24 mouse cellular contexts compared by ENCODE assay signal in genomic region chr11:121348166-121348565, GRCm38 (mm10). TPM values are rescaled to one million over a fixed set of nuclear protein-coding genes. Genes with fewer than 3 reads are reported as not detected.
DNase-seq lines count a peak whose midpoint lies in the region; ATAC-seq and TF ChIP-seq lines count a peak whose summit lies in the region.
"Had no signal": no experiment of that assay in that cellular context is flagged by ENCODE, and none has a peak within 500 bp of the region (broad histone marks: within the 10 kb centered on the region; RNA-seq: fewer than 3 reads in every experiment).

No protein-coding gene starts in this region.

- H3K4me1 ChIP-seq in liver, adult 2 months (ENCODE audit: control insufficient read depth, insufficient read depth, low read length), result peaks cover 36% of the 10 kb centered on the region
- H3K4me1 ChIP-seq in liver, postnatal 0 days (ENCODE audit: insufficient read depth), result peaks cover 12% of the 10 kb centered on the region
- peaks cover 6% of the 10 kb centered on the region for H3K4me1 ChIP-seq in midbrain, embryonic 11.5 days (ENCODE audit: control insufficient read depth, insufficient read depth, low read length)
- H3K4me1 ChIP-seq in midbrain, embryonic 14.5 days (ENCODE audit: control insufficient read depth, insufficient read depth, low read length), result peaks cover 5% of the 10 kb centered on the region
- H3K4me1 ChIP-seq in MEL (ENCODE audit: control insufficient read depth in 1 of 2, insufficient read depth in 2 of 2, low read length in 2 of 2), result peaks cover 10 to 14% of the 10 kb centered on the region in 2 experiments; a peak in 3 of 4 replicates

- H3K4me2 ChIP-seq in liver, postnatal 0 days (ENCODE audit: low read depth, low read length), result no peak overlapping the region
- no peak overlapping the region for H3K4me2 ChIP-seq in midbrain, embryonic 11.5 days
- H3K4me2 ChIP-seq in midbrain, embryonic 14.5 days (ENCODE audit: low read length), result no peak overlapping the region

- no peak for DNase-seq in gastrocnemius, adult 2 months
- no peak for DNase-seq in gastrocnemius, adult 8-10 months (ENCODE audit: low spot score in 2 of 2)
- peak; percentile 82 for DNase-seq in liver, adult 2 months (ENCODE audit: extremely low read depth, low read depth, low spot score)
- DNase-seq in liver, postnatal 0 days, result no peak
- DNase-seq in midbrain, embryonic 11.5 days (ENCODE audit: low spot score, missing footprints), result peak; percentile 69
- DNase-seq in midbrain, embryonic 14.5 days, result no peak
- DNase-seq in MEL (ENCODE audit: low read depth, low spot score), result no peak
- DNase-seq in retina, postnatal 1 day, result no peak
- DNase-seq: adrenal gland, adult 2 months; adrenal gland, adult 8-10 months; adrenal gland, postnatal 10 days; adrenal gland, postnatal 14 days; adrenal gland, postnatal 25 days; adrenal gland, postnatal 36 days; B cell, adult 2 months; cerebellum, adult 11 months; cerebellum, adult 11-12 months; cerebellum, adult 18-20 months had no signal

- no peak overlapping the region for H3K4me3 ChIP-seq in gastrocnemius, adult 2 months
- no peak overlapping the region for H3K4me3 ChIP-seq in liver, adult 2 months (ENCODE audit: insufficient read depth, low read depth, low read length)
- H3K4me3 ChIP-seq in liver, postnatal 0 days (ENCODE audit: low read depth, low read length), result no peak overlapping the region
- H3K4me3 ChIP-seq in midbrain, embryonic 11.5 days (ENCODE audit: low read depth, low read length), result no peak overlapping the region
- no peak overlapping the region for H3K4me3 ChIP-seq in midbrain, embryonic 14.5 days (replicated peaks; ENCODE audit: low read depth, low read length)
- H3K4me3 ChIP-seq in MEL (ENCODE audit: control insufficient read depth in 1 of 2, insufficient read depth in 1 of 2, low read depth in 2 of 2, low read length in 2 of 2), result no peak overlapping the region

- H3K36me3 ChIP-seq in liver, adult 2 months (ENCODE audit: control insufficient read depth, insufficient read depth, low read length), result peaks cover 20% of the 10 kb centered on the region
- H3K36me3 ChIP-seq in liver, postnatal 0 days (replicated peaks; ENCODE audit: insufficient read depth, low read length), result peaks cover 23% of the 10 kb centered on the region
- H3K36me3 ChIP-seq in midbrain, embryonic 11.5 days (ENCODE audit: control insufficient read depth, insufficient read depth, low read length), result peaks cover 7% of the 10 kb centered on the region; the same call in 1 of the 2 replicates
- peaks cover 16% of the 10 kb centered on the region; the same call in 1 of the 2 replicates for H3K36me3 ChIP-seq in midbrain, embryonic 14.5 days (ENCODE audit: control insufficient read depth, insufficient read depth, low read length)
- peaks cover 13 to 42% of the 10 kb centered on the region in 2 experiments for H3K36me3 ChIP-seq in MEL (ENCODE audit: control insufficient read depth in 1 of 2, insufficient read depth in 2 of 2, low read length in 2 of 2)

- 0 out of 2 replicates have a peak overlapping the region, but pooled peaks have one; percentile 18 for H3K9ac ChIP-seq in liver, adult 2 months (ENCODE audit: low read depth, low read length)
- no peak overlapping the region for H3K9ac ChIP-seq in liver, postnatal 0 days (replicated peaks)
- H3K9ac ChIP-seq in midbrain, embryonic 11.5 days (ENCODE audit: low read length), result no peak overlapping the region
- no peak overlapping the region for H3K9ac ChIP-seq in midbrain, embryonic 14.5 days (replicated peaks; ENCODE audit: low read length)
- no peak overlapping the region for H3K9ac ChIP-seq in MEL (ENCODE audit: control insufficient read depth, low read depth, low read length, poor library complexity, severe bottlenecking)

- TF ChIP-seq RAD21 in MEL (IDR thresholded peaks at IDR 0.05; ENCODE audit: low read depth, low read length), result no peak

- intact Hi-C loops in gastrocnemius, adult 2 months (cut with DNase I), result no loop called here

- no peak for TF ChIP-seq EP300 in liver, postnatal 0 days (IDR thresholded peaks at IDR 0.05; ENCODE audit: low read depth)
- TF ChIP-seq EP300 in MEL (IDR thresholded peaks at IDR 0.05; ENCODE audit: low read depth in 1 of 2, low read length in 2 of 2), result no peak

- 32% methylated on average over 2 of the region's 2 CpGs for WGBS in liver, adult 2 months
- WGBS in liver, postnatal 0 days (ENCODE audit: insufficient replicate concordance), result 66% methylated on average over 2 of the region's 2 CpGs
- 98% methylated on average over 2 of the region's 2 CpGs for WGBS in midbrain, embryonic 11.5 days
- WGBS in midbrain, embryonic 14.5 days, result 98% methylated on average over 2 of the region's 2 CpGs

- peaks cover 51% of the 10 kb centered on the region for H3K79me2 ChIP-seq in liver, adult 2 months (ENCODE audit: control insufficient read depth, insufficient read depth, low read length)
- peaks cover 51% of the 10 kb centered on the region for H3K79me2 ChIP-seq in MEL (ENCODE audit: control insufficient read depth, insufficient read depth, low read length, poor library complexity)

- H3K27ac ChIP-seq in gastrocnemius, adult 2 months, result peak overlapping the region; percentile 82; the same call in 1 of the 2 replicates
- peak overlapping the region; percentile 71 for H3K27ac ChIP-seq in liver, adult 2 months (replicated peaks; ENCODE audit: insufficient read depth, low read depth, low read length)
- H3K27ac ChIP-seq in liver, postnatal 0 days (ENCODE audit: low read depth), result no peak overlapping the region
- no peak overlapping the region for H3K27ac ChIP-seq in midbrain, embryonic 11.5 days (ENCODE audit: low read depth, low read length)
- no peak overlapping the region for H3K27ac ChIP-seq in midbrain, embryonic 14.5 days (replicated peaks; ENCODE audit: low read depth, low read length)
- no peak overlapping the region for H3K27ac ChIP-seq in MEL (ENCODE audit: control insufficient read depth, low read depth, low read length)

- H3K9me3 ChIP-seq in liver, postnatal 0 days (ENCODE audit: low read length), result no peaks in the 10 kb centered on the region
- no peaks in the 10 kb centered on the region for H3K9me3 ChIP-seq in midbrain, embryonic 11.5 days (ENCODE audit: control insufficient read depth, low read length)
- H3K9me3 ChIP-seq in midbrain, embryonic 14.5 days (ENCODE audit: control insufficient read depth, low read length), result no peaks in the 10 kb centered on the region
- H3K9me3 ChIP-seq in MEL (replicated peaks; ENCODE audit: insufficient read depth, low read length), result no peaks in the 10 kb centered on the region
- H3K9me3 ChIP-seq: G1E had no signal

- no peak for ATAC-seq in liver, postnatal 0 days
- no peak for ATAC-seq in midbrain, embryonic 11.5 days (ENCODE audit: low FRiP score)
- ATAC-seq in midbrain, embryonic 14.5 days (ENCODE audit: low FRiP score, low TSS enrichment), result no peak
- ATAC-seq: activated CD4-positive, CD25-positive, alpha-beta regulatory T cell, adult 4 months; CD4-positive, CD25-positive, alpha-beta regulatory T cell, adult 4 months; Patski had no signal

- TF ChIP-seq CTCF in gastrocnemius, adult 2 months (IDR thresholded peaks at IDR 0.05), result no peak
- TF ChIP-seq CTCF in liver, adult 2 months (IDR thresholded peaks at IDR 0.05; ENCODE audit: low read depth, low read length), result no peak
- no peak for TF ChIP-seq CTCF in liver, postnatal 0 days (IDR thresholded peaks at IDR 0.05; ENCODE audit: low read depth)
- no peak for TF ChIP-seq CTCF in MEL (IDR thresholded peaks at IDR 0.05 in 2 of 3, conservative IDR thresholded peaks at IDR 0.05 in 1 of 3; ENCODE audit: control insufficient read depth in 1 of 3, insufficient read depth in 1 of 3, low read depth in 2 of 3, low read length in 3 of 3, poor library complexity in 1 of 3, severe bottlenecking in 1 of 3)

- H3K27me3 ChIP-seq in liver, adult 2 months (ENCODE audit: control insufficient read depth, insufficient read depth, low read length), result no peaks in the 10 kb centered on the region
- H3K27me3 ChIP-seq in liver, postnatal 0 days (ENCODE audit: insufficient read depth, low read length), result no peaks in the 10 kb centered on the region
- no peaks in the 10 kb centered on the region for H3K27me3 ChIP-seq in midbrain, embryonic 11.5 days (ENCODE audit: control insufficient read depth, insufficient read depth, low read length)
- H3K27me3 ChIP-seq in midbrain, embryonic 14.5 days (ENCODE audit: control insufficient read depth, insufficient read depth, low read length), result no peaks in the 10 kb centered on the region
- H3K27me3 ChIP-seq in MEL (ENCODE audit: control insufficient read depth in 1 of 2, insufficient read depth in 2 of 2, low read length in 2 of 2), result no peaks in the 10 kb centered on the region
- H3K27me3 ChIP-seq: CH12.LX, Patski had no signal

- no peak for TF ChIP-seq POLR2A in liver, adult 2 months (IDR thresholded peaks at IDR 0.05; ENCODE audit: extremely low read depth, insufficient read depth, low read length)
- no peak for TF ChIP-seq POLR2A in MEL (IDR thresholded peaks at IDR 0.05; ENCODE audit: control insufficient read depth in 1 of 2, insufficient read depth in 1 of 2, low read depth in 1 of 2, low read length in 2 of 2, poor library complexity in 1 of 2)

TF ChIP-seq in MEL, 35 proteins besides CTCF, POLR2A, EP300 and RAD21 (continues in another document):
- TF ChIP-seq ETS1 (IDR thresholded peaks at IDR 0.05; ENCODE audit: low read depth, low read length), result no peak

RNA-seq across cellular contexts. Expression of gene Wdr45b, which starts 6.1 kb away (rescaled TPM):
- total RNA-seq in gastrocnemius, adult 2 months (2021), result 10 to 100 TPM; 21.1 to 21.6 TPM
- 10 to 100 TPM; 14.4 to 23.0 (median 19.3) TPM for total RNA-seq in gastrocnemius, adult 8-10 months (2022)
- 27.6 and 30.0 TPM in 2 replicates for total RNA-seq in liver, adult 2 months (2014; rRNA removed)
- polyA plus RNA-seq in liver, adult 2 months (2012; rRNA removed), result 34.8 and 45.1 TPM in 2 replicates
- 16.6 and 16.7 TPM in 2 replicates for polyA plus RNA-seq in liver, postnatal 0 days (2015; fragmentation: Nextera tagmentation; extraction: Ambion mirVana)
- 94.4 and 99.2 TPM in 2 replicates for polyA plus RNA-seq in midbrain, embryonic 11.5 days (2014; fragmentation: Nextera tagmentation; extraction: Ambion mirVana)
- 81.4 and 95.3 TPM in 2 replicates for polyA plus RNA-seq in midbrain, embryonic 14.5 days (2014; fragmentation: Nextera tagmentation; extraction: Ambion mirVana)
- total RNA-seq in MEL (2012; rRNA removed), result 41.5 and 41.9 TPM in 2 replicates
- polyA plus RNA-seq in MEL (2012; ENCODE audit: insufficient read depth in 1 of 2, insufficient read length in 2 of 2, low read depth in 1 of 2, low replicate concordance in 2 of 2, missing spikeins in 1 of 2), result 10 to 100 TPM in 1 of 2 experiments, not detected in 1; 39.3 TPM

RNA-seq across cellular contexts. Expression of gene Rab40b, which starts 39.9 kb away (rescaled TPM):
- 10 to 100 TPM in 1 of 2 experiments, 1 to 10 TPM in 1; 9.9 to 11.8 TPM for total RNA-seq in gastrocnemius, adult 2 months (2021)
- total RNA-seq in gastrocnemius, adult 8-10 months (2022), result 10 to 100 TPM; 13.2 to 23.0 (median 18.9) TPM
- 0.67 and 0.74 TPM in 2 replicates for total RNA-seq in liver, adult 2 months (2014; rRNA removed)
- 0.57 and 0.87 TPM in 2 replicates for polyA plus RNA-seq in liver, adult 2 months (2012; rRNA removed)
- polyA plus RNA-seq in liver, postnatal 0 days (2015; fragmentation: Nextera tagmentation; extraction: Ambion mirVana), result 0.58 and 0.60 TPM in 2 replicates
- polyA plus RNA-seq in midbrain, embryonic 11.5 days (2014; fragmentation: Nextera tagmentation; extraction: Ambion mirVana), result 3.3 and 3.8 TPM in 2 replicates
- 9.2 and 10.8 TPM in 2 replicates for polyA plus RNA-seq in midbrain, embryonic 14.5 days (2014; fragmentation: Nextera tagmentation; extraction: Ambion mirVana)
- total RNA-seq in MEL (2012; rRNA removed), result 0.23 and 0.39 TPM in 2 replicates
- polyA plus RNA-seq in MEL (2012; ENCODE audit: insufficient read depth in 1 of 2, insufficient read length in 2 of 2, low read depth in 1 of 2, low replicate concordance in 2 of 2, missing spikeins in 1 of 2), result not detected
- total RNA-seq: CH12.LX, ES-E14, G1E had no signal
- polyA plus RNA-seq: activated CD4-positive, CD25-positive, alpha-beta regulatory T cell, adult 4 months; CD4-positive, CD25-positive, alpha-beta regulatory T cell, adult 4 months; G1E had no signal

Comparison
In these comparisons a context has a peak if more than half of its experiments do, and no peak if none do; other contexts are left out.
1. DNase-seq: peak in liver, adult 2 months (single experiment) and midbrain, embryonic 11.5 days (single experiment); none in gastrocnemius, adult 2 months (single experiment), gastrocnemius, adult 8-10 months (0 of 2), liver, postnatal 0 days (single experiment), midbrain, embryonic 14.5 days (single experiment), MEL (single experiment) and retina, postnatal 1 day (single experiment).
2. H3K27ac ChIP-seq: peak in gastrocnemius, adult 2 months (single experiment) and liver, adult 2 months (single experiment); none in liver, postnatal 0 days (single experiment), midbrain, embryonic 11.5 days (single experiment), midbrain, embryonic 14.5 days (single experiment) and MEL (single experiment).